8 mouse cellular contexts compared by ENCODE assay signal in the genomic region with DNA sequence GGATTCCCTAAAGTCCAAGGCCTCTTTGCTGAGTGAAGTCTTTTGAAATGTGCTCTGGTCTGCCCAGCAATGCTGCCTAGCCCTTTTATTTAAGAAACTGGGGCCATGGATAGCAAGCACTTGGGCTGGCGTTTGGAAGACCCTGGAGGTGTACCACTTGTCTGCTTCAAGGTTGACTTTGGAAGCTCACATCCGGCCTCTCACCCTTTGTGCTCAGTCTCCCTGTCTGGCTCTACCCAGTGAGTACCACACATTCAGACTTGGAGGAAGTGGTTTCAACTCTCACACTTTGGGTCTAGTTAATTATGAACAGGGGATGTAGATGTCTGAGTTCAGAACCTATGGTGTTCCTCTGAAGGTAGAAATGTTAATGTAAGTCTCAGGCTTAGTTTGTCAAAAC. TPM values are rescaled to one million over a fixed set of nuclear protein-coding genes. Genes with fewer than 3 reads are reported as not detected.
DNase-seq lines count a peak whose midpoint lies in the region; ATAC-seq lines count a peak whose summit lies in the region.

No protein-coding gene starts in this region.

- peak overlapping the region; percentile 75 for H3K4me2 ChIP-seq in kidney, embryonic 16.5 days (replicated peaks; ENCODE audit: low read depth, low read length)
- H3K4me2 ChIP-seq in hindbrain, embryonic 16.5 days (ENCODE audit: low read length), result peak overlapping the region; percentile 91

- H3K9ac ChIP-seq in kidney, embryonic 16.5 days (replicated peaks; ENCODE audit: low read length), result no peak overlapping the region; the same call in 1 of the 2 replicates
- H3K9ac ChIP-seq in hindbrain, embryonic 16.5 days (ENCODE audit: low read depth, low read length), result peak overlapping the region; percentile 99; the same call in 1 of the 2 replicates

- peak overlapping the region; percentile 92 for H3K4me3 ChIP-seq in kidney, embryonic 16.5 days (ENCODE audit: low read length)
- H3K4me3 ChIP-seq in hindbrain, embryonic 16.5 days (ENCODE audit: low read length), result peak overlapping the region; percentile 92

- peaks cover 10% of the 10 kb centered on the region; the same call in 1 of the 2 replicates for H3K27me3 ChIP-seq in kidney, embryonic 16.5 days (ENCODE audit: insufficient read depth, low read length)
- H3K27me3 ChIP-seq in hindbrain, embryonic 16.5 days (replicated peaks; ENCODE audit: control insufficient read depth, insufficient read depth, low read length), result no peaks in the 10 kb centered on the region

- no peak overlapping the region for H3K27ac ChIP-seq in kidney, embryonic 16.5 days (ENCODE audit: low read length)
- peak overlapping the region; percentile 97; the same call in 1 of the 2 replicates for H3K27ac ChIP-seq in hindbrain, embryonic 16.5 days (ENCODE audit: low read depth, low read length)

- no peaks in the 10 kb centered on the region for H3K36me3 ChIP-seq in kidney, embryonic 16.5 days (ENCODE audit: insufficient read depth, low read length)
- no peaks in the 10 kb centered on the region for H3K36me3 ChIP-seq in hindbrain, embryonic 16.5 days (ENCODE audit: control insufficient read depth, insufficient read depth, low read length)

- H3K4me1 ChIP-seq in kidney, embryonic 16.5 days (ENCODE audit: insufficient read depth, low read length), result peaks cover 21% of the 10 kb centered on the region
- H3K4me1 ChIP-seq in hindbrain, embryonic 16.5 days (ENCODE audit: control insufficient read depth, insufficient read depth, low read depth, low read length), result peaks cover 47% of the 10 kb centered on the region

- WGBS in kidney, embryonic 16.5 days, result 59% methylated on average over 2 of the region's 2 CpGs
- WGBS in hindbrain, embryonic 16.5 days, result 22% methylated on average over 2 of the region's 2 CpGs

- no peaks in the 10 kb centered on the region for H3K9me3 ChIP-seq in kidney, embryonic 16.5 days (ENCODE audit: low read length)
- H3K9me3 ChIP-seq in hindbrain, embryonic 16.5 days (ENCODE audit: control insufficient read depth, low read length), result no peaks in the 10 kb centered on the region

- no peak for ATAC-seq in kidney, embryonic 16.5 days (ENCODE audit: low FRiP score, low TSS enrichment)
- no peak for ATAC-seq in hindbrain, embryonic 16.5 days

- no peak for DNase-seq in kidney, postnatal 4 days
- DNase-seq in adrenal gland, postnatal 10 days, result peak; percentile 27
- peak; percentile 80 for DNase-seq in naive thymus-derived CD4-positive, alpha-beta T cell, adult 2 months (ENCODE audit: low read depth)
- no peak for DNase-seq in c-Kit-positive CD71-positive TER-119-positive erythroid progenitor cells, embryonic 14.5 days (ENCODE audit: low spot score)
- no peak for DNase-seq in gastrocnemius, postnatal 25 days
- no peak for DNase-seq in ovary, postnatal 10 days (ENCODE audit: low spot score)

RNA-seq across cellular contexts. Expression of gene Fyn, which starts 2.8 kb away (rescaled TPM):
- 22.4 and 26.1 TPM in 2 replicates for polyA plus RNA-seq in kidney, embryonic 16.5 days (2015; fragmentation: Nextera tagmentation; extraction: Ambion mirVana)
- total RNA-seq in adrenal gland, postnatal 10 days (2021), result 10 to 100 TPM; 46.6 to 48.6 TPM
- polyA plus RNA-seq in hindbrain, embryonic 16.5 days (2015; fragmentation: Nextera tagmentation; extraction: Ambion mirVana), result 74.1 and 74.9 TPM in 2 replicates
- total RNA-seq in gastrocnemius, postnatal 25 days (2021), result 1 to 10 TPM; 7.1 to 9.8 TPM

Comparison
In these comparisons a context has a peak if more than half of its experiments do, and no peak if none do; other contexts are left out.
1. DNase-seq: peak in adrenal gland, postnatal 10 days (single experiment) and naive thymus-derived CD4-positive, alpha-beta T cell, adult 2 months (single experiment); none in kidney, postnatal 4 days (0 of 2), c-Kit-positive CD71-positive TER-119-positive erythroid progenitor cells, embryonic 14.5 days (single experiment), gastrocnemius, postnatal 25 days (single experiment) and ovary, postnatal 10 days (single experiment).
2. RNA of gene Fyn, which starts 2.8 kb away (total RNA-seq): 46.6 to 48.6 TPM in adrenal gland, postnatal 10 days; 7.1 to 9.8 TPM in gastrocnemius, postnatal 25 days; every median in the first group is over 4 times any median in the second.